Mouse (Mus musculus) retina, adult 2 months (tissue): Measurements from ENCODE around the gene Dop1b.
"Not testable (repeated sequence)": the region's sequence is repeated elsewhere in the genome, so short reads cannot be mapped to it uniquely, and the experiment has no call there.

ENCODE experiments used
- DNase-seq: peaks from one replicate; pipeline ENCODE4 v3.0.0-alpha.2; 2012; ENCODE audit warnings: low read depth, low spot score

Dop1b gene

GRCm38 (mm10) chr16:93795391-93795790, 83.7 kb downstream of the Dop1b start:
- DNase-seq: no peak

- DNase-seq: no peak
Measured at GRCm38 (mm10) chr16:93797021-93797840, 85.5 kb downstream of the Dop1b start.

GRCm38 (mm10) chr16:93797841-93798492, 86.3 kb downstream of the Dop1b start:
- DNase-seq: no peak

GRCm38 (mm10) chr16:93798623-93799022, 86.9 kb downstream of the Dop1b start:
- DNase-seq: no peak

- no peak for DNase-seq
Measured at GRCm38 (mm10) chr16:93799071-93799470, 87.4 kb downstream of the Dop1b start.

GRCm38 (mm10) chr16:93799936-93800335, 88.2 kb downstream of the Dop1b start:
- DNase-seq: no peak

- no peak for DNase-seq
Measured at GRCm38 (mm10) chr16:93807167-93807566, 95.5 kb downstream of the Dop1b start.

- DNase-seq: no peak
Measured at GRCm38 (mm10) chr16:93807961-93808554, 96.4 kb downstream of the Dop1b start.

GRCm38 (mm10) chr16:93815856-93816736, 104.4 kb downstream of the Dop1b start:
- no peak for DNase-seq

- DNase-seq: no peak
Measured at GRCm38 (mm10) chr16:93816861-93817260, 105.2 kb downstream of the Dop1b start.

GRCm38 (mm10) chr16:93817371-93817770, 105.7 kb downstream of the Dop1b start:
- DNase-seq: no peak

- no peak for DNase-seq
Measured at GRCm38 (mm10) chr16:93818691-93819324, 107.1 kb downstream of the Dop1b start.

- DNase-seq: no peak
Measured at GRCm38 (mm10) chr16:93819325-93819696, 107.6 kb downstream of the Dop1b start.

- DNase-seq: no peak
Measured at GRCm38 (mm10) chr16:93820040-93820439, 108.3 kb downstream of the Dop1b start.

- no peak for DNase-seq
Measured at GRCm38 (mm10) chr16:93821706-93822105, 110.0 kb downstream of the Dop1b start.

- DNase-seq: not testable (repeated sequence)
Measured at GRCm38 (mm10) chr16:93822433-93823225, 110.9 kb downstream of the Dop1b start.

GRCm38 (mm10) chr16:93824799-93825198, 113.1 kb downstream of the Dop1b start:
- DNase-seq: no peak

GRCm38 (mm10) chr16:93825463-93825862, 113.8 kb downstream of the Dop1b start:
- DNase-seq: no peak

GRCm38 (mm10) chr16:93826054-93826453, 114.3 kb downstream of the Dop1b start:
- DNase-seq: no peak

- DNase-seq: not testable (repeated sequence)
Measured at GRCm38 (mm10) chr16:93826478-93826877, 114.8 kb downstream of the Dop1b start.
